Mouse (Mus musculus): ENCODE data around the gene Lclat1. TPM values are rescaled to one million over a fixed set of nuclear protein-coding genes. Genes with fewer than 3 reads are reported as not detected.

The Lclat1 gene
- polyA plus RNA-seq, 1 experiment from 2014 or later, result 15.4 TPM

GRCm38 (mm10) chr17:73113230-73113629, 5.4 kb downstream of the Lclat1 start:
- no peak overlapping the region for H3K9ac ChIP-seq
- no peak overlapping the region for H3K27ac ChIP-seq (replicated peaks)
- WGBS, result 91% methylated on average over 4 of the region's 4 CpGs
- H3K4me2 ChIP-seq (replicated peaks), result no peak overlapping the region
- no peak overlapping the region for H3K4me3 ChIP-seq (replicated peaks)
- H3K9me3 ChIP-seq (replicated peaks), result no peaks in the 10 kb centered on the region
- no peak for ATAC-seq (ENCODE audit: insufficient number of reproducible peaks, low FRiP score, low TSS enrichment, low read depth)
- H3K36me3 ChIP-seq, result no peaks in the 10 kb centered on the region
- H3K27me3 ChIP-seq, result no peaks in the 10 kb centered on the region
- H3K4me1 ChIP-seq, result peaks cover 13% of the 10 kb centered on the region

GRCm38 (mm10) chr17:73118134-73118533, 10.3 kb downstream of the Lclat1 start:
- no peak for ATAC-seq (ENCODE audit: insufficient number of reproducible peaks, low FRiP score, low TSS enrichment, low read depth)
- H3K4me1 ChIP-seq, result peaks cover 4% of the 10 kb centered on the region; the same call in 1 of the 2 replicates
- no peak overlapping the region for H3K4me3 ChIP-seq (replicated peaks)
- no peak overlapping the region for H3K9ac ChIP-seq
- no peak overlapping the region for H3K4me2 ChIP-seq (replicated peaks)
- WGBS, result 83% methylated on average over 3 of the region's 3 CpGs
- H3K9me3 ChIP-seq (replicated peaks), result no peaks in the 10 kb centered on the region
- no peak overlapping the region for H3K27ac ChIP-seq (replicated peaks)
- H3K36me3 ChIP-seq, result no peaks in the 10 kb centered on the region
- no peaks in the 10 kb centered on the region for H3K27me3 ChIP-seq

- H3K36me3 ChIP-seq, result no peaks in the 10 kb centered on the region
Observed at GRCm38 (mm10) chr17:73118702-73119101, 10.9 kb downstream of the Lclat1 start.

GRCm38 (mm10) chr17:73119150-73119549, 11.4 kb downstream of the Lclat1 start:
- Histone ChIP-seq H3K4me2 (replicated peaks) (no peak overlapping the region), H3K9ac (no peak overlapping the region), H3K9me3 (replicated peaks) (no peaks in the 10 kb centered on the region), H3K27me3 (no peaks in the 10 kb centered on the region), H3K36me3 (no peaks in the 10 kb centered on the region), H3K4me1 (peaks cover 4% of the 10 kb centered on the region; the same call in 1 of the 2 replicates), H3K4me3 (replicated peaks) (no peak overlapping the region), H3K27ac (replicated peaks) (no peak overlapping the region)
- 85% methylated on average over 6 of the region's 6 CpGs for WGBS
- no peak for ATAC-seq (ENCODE audit: insufficient number of reproducible peaks, low FRiP score, low TSS enrichment, low read depth)

More at GRCm38 (mm10) chr17:73118702-73119101, 10.9 kb downstream of the Lclat1 start:
- no peak overlapping the region for H3K4me2 ChIP-seq (replicated peaks)
- H3K4me3 ChIP-seq (replicated peaks), result no peak overlapping the region
- H3K27me3 ChIP-seq, result no peaks in the 10 kb centered on the region
- H3K9me3 ChIP-seq (replicated peaks), result no peaks in the 10 kb centered on the region
- H3K4me1 ChIP-seq, result peaks cover 4% of the 10 kb centered on the region; the same call in 1 of the 2 replicates
- no peak for ATAC-seq (ENCODE audit: insufficient number of reproducible peaks, low FRiP score, low TSS enrichment, low read depth)
- no peak overlapping the region for H3K27ac ChIP-seq (replicated peaks)
- no peak overlapping the region for H3K9ac ChIP-seq
- 71% methylated on average over 4 of the region's 4 CpGs for WGBS

GRCm38 (mm10) chr17:73120545-73120944, 12.8 kb downstream of the Lclat1 start:
- no peaks in the 10 kb centered on the region for H3K9me3 ChIP-seq (replicated peaks)
- H3K4me2 ChIP-seq (replicated peaks), result no peak overlapping the region
- H3K36me3 ChIP-seq, result no peaks in the 10 kb centered on the region
- no peak overlapping the region for H3K4me3 ChIP-seq (replicated peaks)
- H3K27me3 ChIP-seq, result no peaks in the 10 kb centered on the region
- peaks cover 4% of the 10 kb centered on the region; the same call in 1 of the 2 replicates for H3K4me1 ChIP-seq
- H3K27ac ChIP-seq (replicated peaks), result peak overlapping the region; percentile 68
- ATAC-seq (ENCODE audit: insufficient number of reproducible peaks, low FRiP score, low TSS enrichment, low read depth), result peak; percentile 43; the same call in 1 of the 2 replicates
- H3K9ac ChIP-seq, result no peak overlapping the region
- WGBS, result 30% methylated on average over 5 of the region's 5 CpGs

GRCm38 (mm10) chr17:73121726-73122125, 13.9 kb downstream of the Lclat1 start:
- Histone ChIP-seq H3K4me3 (replicated peaks) (no peak overlapping the region), H3K4me1 (peaks cover 9% of the 10 kb centered on the region; the same call in 1 of the 2 replicates), H3K9ac (no peak overlapping the region), H3K27ac (replicated peaks) (no peak overlapping the region), H3K4me2 (replicated peaks) (no peak overlapping the region), H3K9me3 (replicated peaks) (no peaks in the 10 kb centered on the region), H3K27me3 (no peaks in the 10 kb centered on the region), H3K36me3 (no peaks in the 10 kb centered on the region)
- no peak for ATAC-seq (ENCODE audit: insufficient number of reproducible peaks, low FRiP score, low TSS enrichment, low read depth)
- WGBS, result 79% methylated on average over 2 of the region's 2 CpGs

GRCm38 (mm10) chr17:73126349-73126748, 18.6 kb downstream of the Lclat1 start:
- Histone ChIP-seq H3K4me2 (replicated peaks) (no peak overlapping the region), H3K4me1 (peaks cover 11% of the 10 kb centered on the region; the same call in 1 of the 2 replicates), H3K27ac (replicated peaks) (no peak overlapping the region), H3K36me3 (no peaks in the 10 kb centered on the region), H3K9ac (no peak overlapping the region), H3K27me3 (no peaks in the 10 kb centered on the region), H3K4me3 (replicated peaks) (no peak overlapping the region), H3K9me3 (replicated peaks) (no peaks in the 10 kb centered on the region)
- WGBS, result 63% methylated on average over 2 of the region's 2 CpGs
- ATAC-seq (ENCODE audit: insufficient number of reproducible peaks, low FRiP score, low TSS enrichment, low read depth), result no peak

- no peaks in the 10 kb centered on the region for H3K9me3 ChIP-seq (replicated peaks)
- no peak overlapping the region for H3K4me2 ChIP-seq (replicated peaks)
- H3K27ac ChIP-seq (replicated peaks), result no peak overlapping the region
- no peak for ATAC-seq (ENCODE audit: insufficient number of reproducible peaks, low FRiP score, low TSS enrichment, low read depth)
- no peaks in the 10 kb centered on the region for H3K27me3 ChIP-seq
- peaks cover 11% of the 10 kb centered on the region; the same call in 1 of the 2 replicates for H3K4me1 ChIP-seq
- H3K9ac ChIP-seq, result no peak overlapping the region
- no peaks in the 10 kb centered on the region for H3K36me3 ChIP-seq
- no peak overlapping the region for H3K4me3 ChIP-seq (replicated peaks)
Observed at GRCm38 (mm10) chr17:73126903-73127302, 19.1 kb downstream of the Lclat1 start.

GRCm38 (mm10) chr17:73136562-73137484, 29.0 kb downstream of the Lclat1 start:
- 91% methylated on average over 5 of the region's 5 CpGs for WGBS
- H3K9ac ChIP-seq, result no peak overlapping the region
- no peaks in the 10 kb centered on the region for H3K4me1 ChIP-seq
- H3K27ac ChIP-seq (replicated peaks), result no peak overlapping the region
- ATAC-seq (ENCODE audit: insufficient number of reproducible peaks, low FRiP score, low TSS enrichment, low read depth), result no peak
- no peaks in the 10 kb centered on the region for H3K36me3 ChIP-seq
- no peak overlapping the region for H3K4me3 ChIP-seq (replicated peaks)
- no peaks in the 10 kb centered on the region for H3K27me3 ChIP-seq
- H3K9me3 ChIP-seq (replicated peaks), result no peaks in the 10 kb centered on the region
- no peak overlapping the region for H3K4me2 ChIP-seq (replicated peaks)

- Histone ChIP-seq H3K36me3 (no peaks in the 10 kb centered on the region), H3K4me3 (replicated peaks) (no peak overlapping the region), H3K27me3 (no peaks in the 10 kb centered on the region), H3K9ac (no peak overlapping the region), H3K4me2 (replicated peaks) (no peak overlapping the region), H3K4me1 (no peaks in the 10 kb centered on the region), H3K9me3 (replicated peaks) (no peaks in the 10 kb centered on the region), H3K27ac (replicated peaks) (no peak overlapping the region)
- ATAC-seq (ENCODE audit: insufficient number of reproducible peaks, low FRiP score, low TSS enrichment, low read depth), result no peak
- WGBS, result 97% methylated on average over 3 of the region's 3 CpGs
Observed at GRCm38 (mm10) chr17:73138217-73138616, 30.4 kb downstream of the Lclat1 start.

- Histone ChIP-seq H3K4me1 (no peaks in the 10 kb centered on the region), H3K27ac (replicated peaks) (no peak overlapping the region), H3K4me2 (replicated peaks) (no peak overlapping the region), H3K27me3 (no peaks in the 10 kb centered on the region), H3K9ac (no peak overlapping the region), H3K9me3 (replicated peaks) (no peaks in the 10 kb centered on the region), H3K4me3 (replicated peaks) (no peak overlapping the region), H3K36me3 (no peaks in the 10 kb centered on the region)
- no peak for ATAC-seq (ENCODE audit: insufficient number of reproducible peaks, low FRiP score, low TSS enrichment, low read depth)
- WGBS, result 85% methylated on average over 4 of the region's 4 CpGs
Observed at GRCm38 (mm10) chr17:73142029-73142428, 34.2 kb downstream of the Lclat1 start.
